In genomic region chr6:40439731-40440130, GRCm38 (mm10) we compare ENCODE assay signal across 15 mouse cellular contexts. TPM values are rescaled to one million over a fixed set of nuclear protein-coding genes. Genes with fewer than 3 reads are reported as not detected.
DNase-seq lines count a peak whose midpoint lies in the region; ATAC-seq and TF ChIP-seq lines count a peak whose summit lies in the region.
"Had no signal": no experiment of that assay in that cellular context is flagged by ENCODE, and none has a peak within 500 bp of the region (broad histone marks: within the 10 kb centered on the region; RNA-seq: fewer than 3 reads in every experiment).

No protein-coding gene starts in this region.

- no peaks in the 10 kb centered on the region for H3K36me3 ChIP-seq in midbrain, postnatal 0 days (ENCODE audit: insufficient read depth, low read length)
- H3K36me3 ChIP-seq in midbrain, embryonic 10.5 days: no peaks in the 10 kb centered on the region
- H3K36me3 ChIP-seq: G1E; heart, embryonic 10.5 days; hindbrain, embryonic 15.5 days had no signal

- no peak overlapping the region for H3K27ac ChIP-seq in midbrain, postnatal 0 days (ENCODE audit: low read depth, low read length)
- H3K27ac ChIP-seq in midbrain, embryonic 10.5 days (replicated peaks): no peak overlapping the region
- H3K27ac ChIP-seq: heart, embryonic 10.5 days; hindbrain, embryonic 15.5 days had no signal

- H3K4me3 ChIP-seq in midbrain, postnatal 0 days (ENCODE audit: low read depth, low read length): no peak overlapping the region
- H3K4me3 ChIP-seq in midbrain, embryonic 10.5 days: no peak overlapping the region
- H3K4me3 ChIP-seq: heart, embryonic 10.5 days; hindbrain, embryonic 15.5 days had no signal

- ATAC-seq in midbrain, postnatal 0 days (ENCODE audit: low FRiP score): no peak
- ATAC-seq in megakaryocyte, adult 5-6 weeks (ENCODE audit: poor library complexity, severe bottlenecking): peak; percentile 41

- H3K27me3 ChIP-seq in midbrain, postnatal 0 days (ENCODE audit: insufficient read depth, low read length): peaks cover 4% of the 10 kb centered on the region; the same call in 1 of the 2 replicates
- peaks cover 51% of the 10 kb centered on the region for H3K27me3 ChIP-seq in midbrain, embryonic 10.5 days (ENCODE audit: low read depth, poor library complexity, severe bottlenecking)

- DNase-seq in cerebellum, adult 8-10 months: peak; percentile 5
- DNase-seq in cerebellum, postnatal 10 days: no peak
- no peak for DNase-seq in midbrain, postnatal 0 days (ENCODE audit: low spot score)
- no peak for DNase-seq in midbrain, embryonic 10.5 days (ENCODE audit: low spot score)
- DNase-seq in thymus, postnatal 4 days: peak; percentile 50
- no peak for DNase-seq in spleen, postnatal 14 days (ENCODE audit: low spot score in 2 of 2)
- DNase-seq in urinary bladder, postnatal 4 days (ENCODE audit: low spot score in 2 of 2): no peak
- DNase-seq: kidney, postnatal 14 days; lung, postnatal 14 days had no signal

- no peaks in the 10 kb centered on the region for H3K4me1 ChIP-seq in midbrain, postnatal 0 days (ENCODE audit: insufficient read depth, low read length)
- H3K4me1 ChIP-seq in midbrain, embryonic 10.5 days: peaks cover 5% of the 10 kb centered on the region

- WGBS in midbrain, postnatal 0 days: 35% methylated on average over 12 of the region's 12 CpGs
- WGBS in midbrain, embryonic 10.5 days: 55% methylated on average over 12 of the region's 12 CpGs

- no peaks in the 10 kb centered on the region for H3K9me3 ChIP-seq in midbrain, postnatal 0 days (ENCODE audit: low read length)
- no peaks in the 10 kb centered on the region for H3K9me3 ChIP-seq in midbrain, embryonic 10.5 days (replicated peaks)
- H3K9me3 ChIP-seq: G1E; heart, embryonic 10.5 days; hindbrain, embryonic 15.5 days had no signal

- H3K9ac ChIP-seq in midbrain, postnatal 0 days (replicated peaks; ENCODE audit: low read length, poor library complexity, severe bottlenecking): no peak overlapping the region
- H3K9ac ChIP-seq: hindbrain, embryonic 15.5 days had no signal

- no peak for TF ChIP-seq CTCF in midbrain, postnatal 0 days (IDR thresholded peaks at IDR 0.05)

- H3K4me2 ChIP-seq in midbrain, postnatal 0 days (ENCODE audit: low read depth, low read length, poor library complexity, severe bottlenecking): 0 out of 2 replicates have a peak overlapping the region, but pooled peaks have one; percentile 2
- H3K4me2 ChIP-seq: hindbrain, embryonic 15.5 days had no signal

RNA-seq across cellular contexts. Expression of gene Wee2, which starts 0.8 kb away (rescaled TPM):
- 0.16 and 0.38 TPM in 2 replicates for total RNA-seq in midbrain, postnatal 0 days (2014; rRNA removed)
- 0.14 TPM in 1 of 2 replicates, not detected in the other for polyA plus RNA-seq in midbrain, postnatal 0 days (2015; fragmentation: Nextera tagmentation; extraction: Ambion mirVana)
- 0.07 TPM in 1 of 2 replicates, not detected in the other for polyA plus RNA-seq in midbrain, embryonic 10.5 days (2016; fragmentation: Nextera tagmentation; extraction: Ambion mirVana)
- not detected in 2 replicates for total RNA-seq in megakaryocyte, adult 5-6 weeks (2015)
- not detected in 2 replicates for total RNA-seq in megakaryocyte, adult 5-6 weeks (2017)
- total RNA-seq: liver, adult 2 months had no signal
- polyA plus RNA-seq: G1E; liver, adult 2 months had no signal

RNA-seq across cellular contexts. Expression of gene E330009J07Rik, which starts 3.8 kb away (rescaled TPM):
- total RNA-seq in midbrain, postnatal 0 days (2014; rRNA removed): 20.0 and 23.6 TPM in 2 replicates
- polyA plus RNA-seq in midbrain, postnatal 0 days (2015; fragmentation: Nextera tagmentation; extraction: Ambion mirVana): 6.7 and 7.8 TPM in 2 replicates
- polyA plus RNA-seq in midbrain, embryonic 10.5 days (2016; fragmentation: Nextera tagmentation; extraction: Ambion mirVana): 12.2 and 12.5 TPM in 2 replicates
- 8.0 and 8.6 TPM in 2 replicates for total RNA-seq in megakaryocyte, adult 5-6 weeks (2015)
- total RNA-seq in megakaryocyte, adult 5-6 weeks (2017): 14.1 and 16.2 TPM in 2 replicates

RNA-seq across cellular contexts. Expression of gene Ssbp1, which starts 31.4 kb away (rescaled TPM):
- 14.9 and 18.6 TPM in 2 replicates for total RNA-seq in midbrain, postnatal 0 days (2014; rRNA removed)
- 71.7 and 73.7 TPM in 2 replicates for polyA plus RNA-seq in midbrain, postnatal 0 days (2015; fragmentation: Nextera tagmentation; extraction: Ambion mirVana)
- 226 and 228 TPM in 2 replicates for polyA plus RNA-seq in midbrain, embryonic 10.5 days (2016; fragmentation: Nextera tagmentation; extraction: Ambion mirVana)
- total RNA-seq in megakaryocyte, adult 5-6 weeks (2015): 94.8 and 94.9 TPM in 2 replicates
- total RNA-seq in megakaryocyte, adult 5-6 weeks (2017): 63.2 and 67.6 TPM in 2 replicates

RNA-seq across cellular contexts. Expression of gene Tas2r137, which starts 51.3 kb away (rescaled TPM):
- total RNA-seq in midbrain, postnatal 0 days (2014; rRNA removed): 0.44 TPM in 1 of 2 replicates, not detected in the other
- polyA plus RNA-seq in midbrain, postnatal 0 days (2015; fragmentation: Nextera tagmentation; extraction: Ambion mirVana): not detected in 2 replicates
- polyA plus RNA-seq in midbrain, embryonic 10.5 days (2016; fragmentation: Nextera tagmentation; extraction: Ambion mirVana): not detected in 2 replicates
- not detected in 2 replicates for total RNA-seq in megakaryocyte, adult 5-6 weeks (2015)
- 0.24 TPM in 1 of 2 replicates, not detected in the other for total RNA-seq in megakaryocyte, adult 5-6 weeks (2017)
- total RNA-seq: G1E; left cerebral cortex, adult 18-20 months had no signal
- polyA plus RNA-seq: G1E; heart, embryonic 10.5 days; hindbrain, embryonic 15.5 days; liver, adult 2 months had no signal

RNA-seq across cellular contexts. Expression of gene Tas2r108, which starts 53.6 kb away (rescaled TPM):
- 0.16 and 0.99 TPM in 2 replicates for total RNA-seq in midbrain, postnatal 0 days (2014; rRNA removed)
- polyA plus RNA-seq in midbrain, postnatal 0 days (2015; fragmentation: Nextera tagmentation; extraction: Ambion mirVana): not detected in 2 replicates
- polyA plus RNA-seq in midbrain, embryonic 10.5 days (2016; fragmentation: Nextera tagmentation; extraction: Ambion mirVana): not detected in 2 replicates
- total RNA-seq in megakaryocyte, adult 5-6 weeks (2015): not detected in 2 replicates
- total RNA-seq in megakaryocyte, adult 5-6 weeks (2017): not detected in 2 replicates
- total RNA-seq: liver, adult 2 months had no signal
- polyA plus RNA-seq: G1E; heart, embryonic 10.5 days; liver, adult 2 months had no signal

Comparison
In these comparisons a context has a peak if more than half of its experiments do, and no peak if none do; other contexts are left out.
1. DNase-seq: peak in cerebellum, adult 8-10 months (single experiment) and thymus, postnatal 4 days (single experiment); none in cerebellum, postnatal 10 days (0 of 2), midbrain, postnatal 0 days (single experiment), midbrain, embryonic 10.5 days (single experiment), spleen, postnatal 14 days (0 of 2) and urinary bladder, postnatal 4 days (0 of 2).